Mouse (Mus musculus) c-Kit-positive CD71-positive TER-119-positive erythroid progenitor cells, embryonic 14.5 days (primary cell): ENCODE measurements around the gene Dcaf10.

Experiments
- DNase-seq: peaks from one replicate; pipeline ENCODE4 v3.0.0-alpha.2; 2013; ENCODE audit warnings: low spot score

The Dcaf10 gene

GRCm38 (mm10) chr4:45419051-45419450 lies 77.2 kb downstream of the Dcaf10 start:
- DNase-seq: no peak

DNA sequence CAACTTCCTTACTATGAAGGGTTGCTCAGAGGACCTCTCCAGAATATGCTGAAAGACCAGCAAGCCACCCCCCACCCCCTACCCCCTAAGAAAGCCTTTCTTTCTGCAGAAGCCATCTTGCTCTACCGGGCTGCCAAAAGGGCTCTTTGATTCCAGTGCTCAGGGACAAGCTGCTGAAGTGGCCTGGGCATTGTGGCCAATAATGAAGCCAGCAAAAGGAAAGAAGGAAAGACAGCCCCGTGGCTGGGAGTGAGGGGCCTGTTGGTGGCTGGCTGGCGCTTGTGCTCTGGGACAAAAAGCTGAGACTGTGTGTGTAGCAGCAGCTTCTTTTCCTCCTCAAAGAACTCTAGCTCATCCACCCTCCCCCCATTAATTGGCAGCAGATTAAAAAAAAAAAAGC lies 78.8 kb downstream of the Dcaf10 start:
- no peak for DNase-seq

GRCm38 (mm10) chr4:45421519-45422260 lies 79.8 kb downstream of the Dcaf10 start:
- DNase-seq: no peak

DNA sequence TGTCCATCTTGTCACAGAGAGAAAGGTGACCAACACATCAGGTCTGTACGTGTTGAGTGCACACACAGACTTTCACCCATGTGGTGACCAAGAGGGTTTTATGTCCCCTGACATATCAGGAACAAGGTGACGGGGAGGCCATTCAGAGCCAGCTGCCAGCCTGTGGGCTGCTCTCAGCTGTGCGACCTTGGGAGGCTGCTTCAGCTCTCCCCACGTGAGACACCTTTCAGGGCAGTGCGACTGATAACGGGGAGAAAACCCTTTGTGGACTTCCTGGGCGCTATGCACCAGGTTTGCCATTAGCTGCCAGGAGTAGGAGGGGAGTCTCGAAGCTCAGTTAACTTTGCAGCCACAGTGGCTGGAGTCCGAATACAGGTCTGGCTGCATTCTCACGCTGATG lies 80.7 kb downstream of the Dcaf10 start:
- no peak for DNase-seq

GRCm38 (mm10) chr4:45423406-45423805 lies 81.5 kb downstream of the Dcaf10 start:
- DNase-seq: no peak

- DNase-seq: no peak
Measured at GRCm38 (mm10) chr4:45426724-45427457, 85.0 kb downstream of the Dcaf10 start.
